Mouse (Mus musculus) layer of hippocampus, adult 18-20 months (tissue): ENCODE results near the gene Itgb6. TPM values are rescaled to one million over a fixed set of nuclear protein-coding genes. Genes with fewer than 3 reads are reported as not detected.

Experiments
- DNase-seq, 2 experiments: peaks; one replicate each; pipeline ENCODE4 v3.0.0; 2022; ENCODE audit warnings: low spot score in 2 of 2
- long read RNA-seq: library from polyadenylated mRNA; stranded (forward); transcript quantifications from one replicate; pipeline ENCODE4 v2.0.0, GENCODE M21; 2021
- total RNA-seq, 2 experiments: library from RNA; stranded (reverse); gene quantifications; 2 replicates each; pipeline ENCODE4 v1.2.3; 2021

The Itgb6 gene
- total RNA-seq, result under 1 TPM in 1 of 2 experiments, not detected in 1; 0.15 TPM
- long read RNA-seq, partial matches to known transcripts, result 0 of 1 reads
- long read RNA-seq, other reads (novel, unspliced or antisense), result 1 of 1 reads

DNA sequence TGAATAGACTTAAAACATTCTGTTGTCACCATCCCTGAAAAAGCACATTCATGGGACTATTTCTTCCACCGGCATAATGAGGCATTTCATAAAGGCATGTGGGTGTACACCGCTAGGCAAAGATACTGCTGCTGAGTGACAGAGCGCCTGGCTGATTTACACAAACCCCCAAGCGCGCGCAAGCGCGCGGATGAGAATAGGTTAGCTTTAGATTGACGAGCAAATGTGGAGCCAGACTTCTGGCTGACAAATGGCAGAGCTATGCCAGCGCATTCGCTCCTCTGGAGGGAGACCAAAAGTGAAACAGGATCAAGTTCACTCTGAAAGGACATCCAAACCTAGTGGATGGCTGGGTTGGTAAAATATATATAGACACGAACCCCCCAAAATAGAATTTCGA is at the start of gene Itgb6:
Gene Itgb6, minus strand, starts transcription at position 130 of the 400 bp plus-strand sequence.
- DNase-seq, result peak; percentile 75 to 85

DNA sequence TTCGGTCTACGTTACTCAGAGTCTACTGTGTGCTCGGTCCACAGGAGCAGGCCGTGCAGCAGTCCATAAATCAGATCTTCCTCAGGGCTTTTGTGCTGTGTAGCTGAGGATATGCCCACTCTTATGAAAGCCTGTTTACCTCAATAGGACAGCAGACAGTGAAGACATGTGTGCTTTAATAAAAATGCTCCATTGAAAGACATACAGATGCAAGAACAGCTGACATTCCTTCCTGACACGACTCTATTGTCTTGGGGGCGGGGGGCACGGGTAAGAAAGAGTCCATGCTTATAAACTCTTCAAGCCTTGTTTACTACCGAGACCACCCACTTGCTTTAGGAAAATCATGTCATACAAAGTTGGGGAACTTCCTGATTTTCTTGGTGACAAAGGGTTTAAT is 44.0 kb upstream of the Itgb6 start:
- no peak for DNase-seq

DNA sequence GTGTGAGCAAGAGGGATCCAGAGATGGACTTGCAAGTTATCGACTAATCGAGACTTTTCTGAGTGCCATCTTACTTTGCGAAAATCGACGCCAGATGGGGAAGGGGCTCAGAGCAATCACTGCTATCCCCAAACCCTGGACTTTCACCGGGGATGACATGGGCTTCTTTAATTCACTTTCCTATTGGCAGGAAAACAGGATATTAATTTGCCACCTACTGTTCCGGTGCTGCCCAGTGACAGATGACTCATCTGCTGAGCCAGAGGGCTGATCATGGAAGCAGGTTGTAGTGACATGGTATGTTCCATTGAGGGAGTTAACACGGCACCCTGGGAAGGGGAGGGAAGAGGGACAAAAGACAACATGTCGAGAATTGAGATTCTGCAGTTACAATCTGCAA is 33.8 kb upstream of the Itgb6 start:
- no peak for DNase-seq

DNA sequence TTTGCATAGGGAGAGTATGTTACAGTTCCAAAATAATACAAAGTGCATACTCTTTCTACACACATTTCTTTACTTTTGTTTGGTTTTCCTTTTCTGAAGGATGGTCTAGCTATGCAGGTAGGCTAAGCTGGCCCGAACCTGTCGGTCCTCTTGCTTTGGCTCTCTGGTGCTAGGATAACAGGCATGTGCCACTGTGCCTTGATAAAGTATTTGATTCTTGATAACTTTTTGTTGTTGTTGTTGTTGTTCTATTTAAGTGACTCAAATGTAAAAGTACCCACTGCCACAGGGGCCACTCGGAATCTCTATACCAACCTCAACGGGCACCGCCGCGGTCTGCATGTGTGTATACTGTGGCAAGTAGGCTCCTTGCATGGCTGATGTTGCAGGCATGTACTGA is 32.7 kb upstream of the Itgb6 start:
- no peak for DNase-seq

DNA sequence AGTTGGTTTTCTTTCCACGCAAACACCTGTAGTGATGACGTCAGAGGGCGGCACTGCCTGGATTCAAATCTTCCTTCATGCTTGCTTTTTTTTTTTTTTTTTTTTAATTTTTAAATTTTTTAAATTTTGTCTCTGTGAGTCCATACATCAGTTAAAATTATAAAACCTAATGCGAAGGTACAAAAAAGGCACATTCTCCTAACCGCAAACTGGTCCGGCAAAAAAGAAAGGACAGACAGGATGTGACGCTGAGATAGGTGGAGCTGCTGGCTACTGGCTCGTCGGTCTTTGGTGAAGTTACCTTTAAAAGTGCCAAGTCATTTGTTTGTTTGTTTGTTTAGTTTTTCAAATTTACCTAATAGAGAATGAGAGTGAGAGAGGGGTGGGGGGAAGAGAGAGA is 28.8 kb upstream of the Itgb6 start:
- no peak for DNase-seq

DNA sequence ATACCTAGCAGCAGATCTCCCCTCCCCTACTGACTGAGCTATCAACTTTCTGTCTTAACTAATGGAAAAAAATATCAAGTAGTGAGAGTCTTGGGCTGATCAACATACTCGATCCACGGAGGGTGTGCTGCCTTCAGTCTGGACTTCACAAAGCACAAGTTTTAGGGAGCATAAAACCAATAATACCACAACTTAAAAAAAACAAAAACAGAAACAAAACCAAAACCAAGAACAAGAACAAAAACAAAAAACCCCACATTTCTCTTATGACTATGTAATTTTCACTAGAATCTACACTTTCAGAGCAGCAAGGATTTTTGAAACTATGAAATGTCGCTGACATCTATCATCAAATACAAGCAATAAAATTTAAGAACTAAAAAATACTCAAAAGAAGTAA is 28.1 kb upstream of the Itgb6 start:
- DNase-seq, result no peak

DNA sequence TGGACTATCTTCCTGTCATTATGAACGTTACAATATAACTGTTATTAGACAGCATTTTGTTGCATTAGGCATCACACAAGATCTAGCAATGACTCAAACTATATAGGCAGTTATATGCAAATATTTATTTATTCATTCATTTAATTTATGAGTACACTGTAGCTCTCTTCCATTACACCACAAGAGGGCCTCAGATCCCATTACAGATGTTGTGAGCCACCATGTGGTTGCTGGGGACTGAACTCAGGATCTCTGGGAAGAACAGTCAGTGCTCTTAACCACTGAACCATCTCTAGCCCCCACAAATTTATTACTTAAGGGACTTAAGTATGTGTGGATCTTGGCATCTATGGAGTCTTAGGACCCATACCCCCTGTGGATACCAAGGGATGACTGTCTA is 26.1 kb upstream of the Itgb6 start:
- no peak for DNase-seq

DNA sequence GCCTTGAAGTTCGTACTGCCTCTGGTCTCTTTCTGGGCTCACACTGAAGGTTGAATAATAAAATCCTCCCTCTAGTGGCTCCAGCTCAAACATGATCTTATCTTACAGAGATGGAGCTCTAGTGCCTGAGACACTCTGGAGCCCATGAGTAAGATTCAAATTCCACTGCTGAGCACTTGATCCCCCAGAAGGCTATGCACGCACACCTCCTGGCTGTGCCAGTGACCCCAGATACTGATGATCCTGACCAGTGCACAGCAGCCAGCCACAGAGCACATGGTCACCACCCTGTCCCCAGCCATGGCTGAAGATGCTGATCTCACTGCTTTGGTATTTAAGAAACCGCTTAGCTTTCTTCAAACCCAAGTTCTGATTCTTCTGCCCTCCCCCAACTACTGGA is 25.1 kb upstream of the Itgb6 start:
- DNase-seq, result no peak

DNA sequence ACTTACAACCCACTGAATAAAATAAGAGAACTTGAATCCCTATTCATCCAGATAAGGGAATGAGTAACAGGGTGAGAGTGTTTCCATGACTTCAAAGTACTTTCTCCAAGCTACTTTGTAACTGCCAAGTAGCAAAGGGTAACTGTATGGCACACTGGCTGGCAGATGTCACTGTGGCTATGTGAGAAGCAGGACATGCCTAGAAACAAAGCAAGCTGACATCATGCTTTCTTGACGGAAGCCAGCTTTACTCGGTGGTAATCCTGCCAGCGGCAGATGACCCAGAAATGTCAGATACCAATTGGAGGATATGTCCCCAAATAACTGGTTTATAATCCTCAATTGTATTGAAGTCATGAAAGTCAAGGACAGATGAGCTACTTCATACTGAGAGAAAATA is 22.2 kb upstream of the Itgb6 start:
- DNase-seq, result no peak

DNA sequence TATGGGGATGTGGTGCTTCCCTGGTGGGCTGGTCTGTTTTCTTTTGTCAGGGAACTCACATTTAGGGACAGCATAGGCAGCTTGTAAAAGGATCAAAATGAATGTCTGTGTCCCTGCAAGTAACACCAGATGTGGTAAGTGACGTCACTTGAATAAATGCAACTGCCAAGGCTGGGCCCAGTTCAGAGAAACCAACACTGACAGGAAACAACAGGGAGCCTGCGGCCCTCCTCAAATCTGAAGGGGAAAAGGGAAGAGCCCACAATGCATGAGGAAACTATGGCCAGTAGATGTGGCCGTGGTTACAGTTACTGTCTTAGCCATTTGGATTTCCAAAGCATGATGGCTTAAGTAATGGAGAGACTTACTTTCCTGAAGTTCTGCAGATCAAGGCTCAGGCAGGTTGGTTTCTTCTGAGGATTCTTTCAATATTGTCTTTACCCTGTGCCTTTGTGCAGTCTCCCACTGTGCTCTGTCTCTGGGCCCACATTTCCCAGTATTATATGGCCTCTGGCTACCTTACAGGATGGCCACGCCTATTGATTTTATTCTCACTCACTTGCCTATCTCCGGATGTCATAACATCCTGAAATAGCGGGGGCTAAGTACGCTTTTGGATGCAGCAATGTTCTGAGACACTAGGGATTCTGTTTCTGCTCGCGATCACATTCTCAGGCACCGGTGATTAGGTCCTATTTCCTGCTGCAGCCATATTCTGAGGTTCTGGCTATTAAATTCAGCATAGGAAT is 17.1 kb upstream of the Itgb6 start:
- DNase-seq, result no peak

DNA sequence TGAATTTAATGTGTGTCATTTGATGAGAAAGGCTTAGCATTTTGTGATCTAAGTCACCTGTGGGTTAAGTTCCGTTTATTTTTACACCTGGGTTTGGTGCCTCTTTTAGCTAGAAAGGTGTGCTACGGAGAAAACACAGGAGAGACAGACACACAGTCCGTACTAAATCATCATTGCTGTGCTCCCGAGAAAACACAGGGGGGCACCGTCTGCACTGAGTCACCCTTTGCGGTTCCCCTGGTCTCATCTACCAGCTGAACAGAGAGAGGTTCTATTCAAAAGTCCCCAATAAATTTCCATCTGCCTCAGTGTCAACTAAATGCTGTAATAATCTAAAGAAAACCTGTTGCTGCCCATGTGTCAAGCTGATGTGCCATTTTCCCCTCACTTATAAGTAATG is 8.5 kb upstream of the Itgb6 start:
- no peak for DNase-seq

DNA sequence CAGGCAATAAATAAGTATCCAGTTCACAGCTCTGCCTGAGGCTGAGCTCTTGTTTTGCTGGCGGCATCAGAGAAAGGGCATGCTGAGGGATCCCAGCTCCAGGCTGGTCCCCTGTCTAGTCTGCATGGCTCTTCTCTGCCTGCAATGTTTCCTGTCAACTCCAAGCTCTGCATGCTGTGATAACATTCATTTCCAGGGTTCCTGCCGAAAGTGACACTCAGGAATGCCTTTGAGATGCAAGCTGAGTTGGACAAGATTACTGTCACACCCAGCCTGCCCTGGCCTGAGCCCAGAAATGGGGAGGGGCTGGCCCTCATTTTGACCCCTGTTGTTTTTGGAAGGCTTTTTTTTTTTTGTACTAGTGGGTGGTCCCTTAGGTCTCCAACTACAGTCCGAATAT is 7.6 kb upstream of the Itgb6 start:
- no peak for DNase-seq

DNA sequence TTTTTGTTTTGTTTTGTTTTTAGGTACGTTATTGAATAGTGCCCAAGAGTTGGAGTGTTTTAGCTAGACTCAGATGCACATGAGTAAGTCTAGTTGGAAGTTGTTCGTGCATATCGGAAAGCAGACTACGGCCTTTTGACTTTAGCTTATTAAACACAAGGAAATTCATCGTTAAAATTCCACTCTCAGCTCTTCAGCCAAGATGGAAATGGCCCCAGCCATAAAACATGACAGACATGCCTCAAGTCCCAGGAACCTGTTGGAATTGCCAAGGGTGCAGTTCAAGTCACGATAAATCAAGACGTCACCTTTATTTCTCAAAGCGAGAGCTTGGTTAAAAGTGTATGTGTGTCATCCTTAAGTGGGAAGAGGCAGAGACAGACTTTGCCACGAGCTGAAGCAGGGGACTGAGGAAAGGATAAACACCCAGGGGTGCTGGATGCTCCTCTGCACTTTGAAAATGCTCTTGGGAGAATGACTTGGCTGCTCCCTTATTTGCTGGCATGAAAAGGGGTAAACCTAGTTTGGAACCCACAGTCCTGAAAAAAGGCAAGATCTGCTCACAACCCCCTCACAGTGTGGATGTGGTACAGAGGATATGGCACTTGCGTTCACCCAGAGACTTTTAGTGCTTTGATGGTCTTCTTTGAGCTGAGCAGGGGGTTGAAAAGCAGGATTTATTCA is 6.6 kb upstream of the Itgb6 start:
- no peak for DNase-seq

DNA sequence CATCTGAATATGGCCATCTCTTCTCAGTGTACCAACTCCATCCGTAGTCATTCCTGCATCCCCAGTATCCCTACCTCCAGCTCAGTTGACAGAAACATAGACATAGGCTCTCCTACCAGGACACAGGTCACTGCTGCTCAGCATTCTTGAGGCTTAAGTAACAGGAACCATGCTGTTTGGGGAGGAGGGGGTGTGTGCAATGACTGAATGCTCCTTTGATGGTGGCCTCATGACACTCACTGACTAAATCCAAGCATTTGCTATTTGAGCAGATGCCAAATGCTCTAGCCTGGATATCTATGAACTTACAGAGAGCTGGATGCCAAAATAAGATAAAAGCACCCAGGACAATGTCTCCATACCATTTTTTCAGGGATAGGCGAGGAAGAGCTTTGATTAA is 2.2 kb upstream of the Itgb6 start:
- DNase-seq, result no peak

DNA sequence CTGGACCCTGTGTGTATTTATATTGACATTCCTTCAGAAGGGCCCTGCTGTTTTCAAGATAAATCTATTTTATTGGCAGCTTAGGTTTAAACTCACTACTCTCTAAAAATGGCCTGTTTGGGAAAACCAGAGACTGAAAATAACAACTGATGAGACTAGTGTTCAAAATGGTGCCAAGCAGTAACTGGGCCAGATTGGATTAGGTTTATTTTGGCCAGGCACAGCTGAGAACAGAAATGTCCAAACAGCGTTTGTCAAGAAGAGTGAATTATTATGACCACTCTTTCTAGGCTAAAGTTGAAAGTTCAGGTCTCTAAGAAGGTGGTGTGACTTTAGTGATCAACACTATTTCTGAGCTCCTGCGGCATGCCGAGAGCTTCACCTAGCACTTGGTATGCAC is 524 bp upstream of the Itgb6 start:
- DNase-seq, result no peak

DNA sequence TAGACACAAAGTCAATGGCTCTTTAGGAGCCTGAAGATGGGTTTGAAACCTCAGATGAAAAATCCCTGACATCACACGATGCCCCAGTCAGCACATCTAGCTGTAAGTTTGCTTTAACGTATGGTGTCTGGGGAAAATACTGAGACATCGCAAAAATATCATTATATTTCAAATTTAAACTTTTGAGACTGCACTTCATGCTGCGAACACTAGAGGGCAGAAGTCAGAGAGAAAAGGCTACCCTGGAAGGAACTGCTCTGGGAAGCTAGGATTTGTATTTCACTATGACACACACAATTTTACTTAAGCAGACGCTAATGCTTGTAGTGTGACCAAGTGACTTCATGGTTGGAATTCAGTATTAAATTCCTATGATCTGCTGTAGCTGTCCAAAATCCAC is 1.5 kb downstream of the Itgb6 start:
- DNase-seq, result peak in 1 of 2 experiments; percentile 33

DNA sequence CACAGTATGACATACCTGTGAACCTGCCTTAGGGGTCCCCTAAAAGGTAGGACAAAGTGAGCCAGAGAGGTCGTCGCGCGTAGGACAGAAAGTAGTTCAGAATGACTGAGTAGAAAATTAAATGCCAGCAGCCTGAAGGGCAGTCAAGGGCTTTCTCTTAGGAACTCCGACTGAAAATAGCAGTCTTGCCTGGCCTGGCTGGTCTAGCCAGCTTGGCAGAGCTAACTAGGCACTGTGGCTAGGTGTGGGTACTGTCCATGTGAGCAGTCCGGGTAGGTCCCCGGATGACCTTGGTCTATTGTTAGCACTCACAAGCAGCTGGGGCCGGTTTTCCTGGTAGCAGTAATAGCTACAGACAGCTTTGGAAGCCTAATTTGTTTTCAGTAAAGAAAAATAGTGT is 2.2 kb downstream of the Itgb6 start:
- DNase-seq, result no peak

DNA sequence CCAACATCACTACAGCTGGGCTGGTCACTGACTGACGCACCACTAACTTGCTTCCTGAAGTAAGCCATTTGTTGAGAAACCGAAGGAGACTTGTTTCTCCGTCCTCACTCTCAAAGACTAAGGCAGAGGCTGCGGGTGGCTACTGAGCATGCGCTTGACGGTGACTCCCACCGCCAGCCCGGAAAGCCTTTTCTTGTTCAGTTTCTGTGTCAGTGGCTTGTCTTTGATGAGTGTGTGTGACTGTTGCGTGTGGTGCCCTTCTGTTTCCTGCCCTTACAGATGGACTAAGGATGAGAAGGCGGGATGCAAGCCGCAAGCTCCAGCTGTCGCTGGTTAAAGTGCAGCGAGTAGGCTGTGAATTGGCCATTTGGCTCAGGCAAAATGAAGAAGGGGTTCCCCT is 5.1 kb downstream of the Itgb6 start:
- peak; percentile 19 to 44 for DNase-seq

DNA sequence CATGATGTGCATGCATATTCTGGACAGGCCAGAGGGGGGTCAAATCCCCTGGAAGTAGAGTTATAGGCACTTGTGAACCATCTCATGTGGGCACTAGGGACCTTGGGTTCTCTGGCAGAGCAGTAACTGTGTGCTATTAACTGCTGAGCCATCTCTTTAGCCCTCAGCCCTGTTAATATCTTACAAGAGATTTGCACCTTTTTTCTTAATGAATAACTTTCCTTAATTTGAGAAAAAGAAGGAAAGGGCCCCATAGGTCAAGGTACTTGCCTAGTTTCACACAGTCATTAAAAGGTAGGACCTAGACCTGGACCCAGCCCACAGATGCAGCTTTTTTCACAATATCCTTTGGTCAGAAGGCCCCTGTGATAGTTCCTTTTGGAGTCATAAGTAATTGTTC is 5.9 kb downstream of the Itgb6 start:
- no peak for DNase-seq

DNA sequence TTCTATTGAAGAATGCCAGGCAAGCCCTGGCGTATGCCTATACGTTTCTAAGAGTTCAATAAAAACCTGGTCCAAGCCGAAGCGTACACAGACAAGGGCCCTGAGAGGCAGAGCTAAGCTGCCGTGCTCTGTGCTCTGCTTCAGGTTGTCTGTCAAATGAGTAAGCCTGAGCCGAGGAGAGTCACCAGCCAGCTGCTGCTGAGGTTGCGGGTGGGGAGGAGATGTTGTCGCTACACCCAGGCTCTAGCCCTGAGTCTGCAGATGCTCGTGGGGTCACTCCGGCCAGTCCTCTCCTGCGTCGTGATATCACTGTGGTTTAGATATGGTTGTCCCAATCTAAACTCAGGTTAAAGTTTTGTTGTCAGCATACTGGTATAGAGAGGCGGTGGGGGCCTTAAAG is 6.7 kb downstream of the Itgb6 start:
- DNase-seq, result no peak

DNA sequence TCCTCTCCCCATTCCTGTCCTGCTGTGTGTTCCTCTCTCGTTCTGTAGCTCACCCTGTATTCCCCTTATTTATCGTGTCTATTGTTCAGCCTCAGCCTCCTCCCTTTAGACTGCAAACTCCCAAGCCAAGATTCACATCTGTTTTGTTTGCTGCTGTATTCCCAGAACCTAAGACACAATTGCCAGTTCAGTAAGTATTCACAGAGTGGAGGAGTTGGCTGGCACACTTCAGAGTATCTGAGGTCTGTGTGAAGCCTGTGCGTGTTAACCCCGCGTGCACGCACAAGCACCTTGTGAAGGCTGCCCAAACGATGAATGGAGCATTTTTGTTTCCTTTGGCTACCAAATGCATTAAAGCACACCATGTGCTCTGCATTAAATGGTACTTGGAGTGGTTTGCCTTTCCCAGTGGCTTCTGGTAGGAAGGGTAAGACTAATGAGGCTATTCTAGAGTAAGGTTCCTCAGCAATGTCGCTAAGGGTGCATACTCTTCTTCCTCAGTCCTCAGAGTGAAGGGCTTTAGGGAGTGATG is 7.4 kb downstream of the Itgb6 start:
- no peak for DNase-seq

DNA sequence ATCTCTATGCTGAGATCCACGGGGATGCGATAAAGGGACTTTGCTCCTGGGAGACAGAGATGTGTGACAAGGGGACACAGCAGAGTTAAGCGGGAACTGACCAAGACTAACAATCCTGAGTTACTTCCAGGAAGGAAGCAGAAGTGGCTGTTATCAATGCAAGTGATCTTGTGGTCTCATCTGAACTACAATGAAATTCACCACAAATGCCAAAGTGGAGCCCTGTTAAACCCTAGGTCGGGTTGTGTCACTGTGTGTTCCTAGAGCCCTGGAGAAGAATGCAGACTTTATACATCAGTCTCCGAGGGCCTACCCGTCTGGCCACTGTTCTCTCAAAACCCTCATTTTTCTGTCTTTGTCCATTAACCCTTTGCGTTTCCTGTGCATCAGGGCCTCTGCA is 8.0 kb downstream of the Itgb6 start:
- no peak for DNase-seq

DNA sequence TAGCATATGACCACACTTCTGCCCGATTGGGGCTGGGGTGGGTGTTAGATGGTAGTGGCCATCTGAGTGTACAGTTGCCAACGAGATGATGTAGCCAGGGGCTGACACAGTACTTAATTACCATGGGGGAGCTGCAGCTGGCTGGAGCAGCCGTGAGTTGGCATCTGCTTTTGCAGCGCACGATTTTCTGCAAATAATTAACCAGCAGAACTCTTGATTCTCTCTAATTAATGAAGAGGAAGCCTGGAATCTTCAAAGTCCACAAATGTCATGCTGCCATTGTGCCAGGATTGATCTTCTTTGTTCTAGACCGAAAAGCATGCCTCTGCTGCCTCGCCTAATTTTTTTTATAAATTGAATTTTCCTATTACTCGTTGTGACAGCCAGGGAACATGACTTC is 8.6 kb downstream of the Itgb6 start:
- DNase-seq, result no peak
